Mouse (Mus musculus) cortical plate, adult 2 months (tissue): ENCODE results near the gene Tpmt. TPM values are rescaled to one million over a fixed set of nuclear protein-coding genes. Genes with fewer than 3 reads are reported as not detected.

ENCODE experiments used
- H3K27ac ChIP-seq: fragments of 200-500 bp; 2 replicates; pipeline ENCODE4 v1.5.1; 2012; ENCODE audit warnings: low read length, control low read depth, inconsistent platforms; ENCODE audit not compliant: insufficient read depth
- H3K4me1 ChIP-seq: fragments of 200-500 bp; 2 replicates; pipeline ENCODE4 v1.6.1; 2011; ENCODE audit warnings: low read length; ENCODE audit not compliant: control insufficient read depth, insufficient read depth
- H3K4me3 ChIP-seq: fragments of 200-500 bp; 2 replicates; pipeline ENCODE4 v1.5.1; 2011; ENCODE audit warnings: mild to moderate bottlenecking, low read length, control low read depth; ENCODE audit not compliant: insufficient read depth
- CTCF ChIP-seq: fragments of 200-500 bp; IDR thresholded peaks from 2 replicates; pipeline ENCODE4 v1.5.1; 2011; ENCODE audit warnings: mild to moderate bottlenecking, control low read depth, low read length; ENCODE audit not compliant: insufficient read depth; ENCODE audit errors: extremely low read depth
- POLR2A ChIP-seq: fragments of 200-500 bp; IDR thresholded peaks from 2 replicates; pipeline ENCODE4 v1.6.1; 2011; ENCODE audit warnings: mild to moderate bottlenecking, low read length, control low read depth; ENCODE audit not compliant: insufficient read depth; ENCODE audit errors: extremely low read depth
- polyA plus RNA-seq: library from polyadenylated mRNA; depleted of rRNA; stranded (reverse); fragments of >200 nt; gene quantifications from 2 replicates; pipeline ENCODE4 v1.2.3, GENCODE M21; 2012; rRNA removed

Tpmt gene
- polyA plus RNA-seq, 1 experiment: 13.9 TPM

DNA sequence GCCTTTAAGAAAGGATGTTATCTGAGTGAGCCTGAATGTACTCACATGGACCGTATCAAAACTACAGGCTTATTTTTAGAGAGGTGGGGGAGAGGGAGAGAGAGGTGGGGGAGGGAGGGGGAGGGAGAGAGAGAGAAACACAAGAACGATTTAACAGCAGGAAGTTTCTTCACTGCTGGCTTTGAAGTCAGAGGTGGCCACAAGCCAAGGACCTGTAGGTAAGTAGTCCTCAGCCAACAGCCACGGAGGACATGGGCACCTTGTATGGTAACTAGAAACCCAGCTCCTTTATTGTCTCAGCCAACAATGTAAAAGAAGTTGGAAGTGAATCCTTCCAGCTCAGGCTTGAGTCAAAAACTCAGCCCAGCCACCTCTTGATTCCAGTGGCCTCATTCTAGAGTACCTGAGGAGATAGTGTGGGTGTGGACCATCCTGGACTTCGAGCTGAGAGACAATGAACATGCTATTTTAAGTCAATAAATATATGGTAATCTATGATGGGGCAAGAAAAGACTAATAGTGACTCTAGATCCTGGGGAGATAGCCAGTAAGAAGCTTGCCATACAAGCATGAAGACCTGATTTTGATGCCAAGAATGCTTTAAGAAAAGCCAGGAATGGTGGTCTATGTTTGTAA lies 54.0 kb downstream of the Tpmt start:
- Histone ChIP-seq H3K27ac (no peak overlapping the region), H3K4me1 (no peaks in the 10 kb centered on the region; the same call in 1 of the 2 replicates), H3K4me3 (no peak overlapping the region)
- TF ChIP-seq CTCF (no peak), POLR2A (no peak)

DNA sequence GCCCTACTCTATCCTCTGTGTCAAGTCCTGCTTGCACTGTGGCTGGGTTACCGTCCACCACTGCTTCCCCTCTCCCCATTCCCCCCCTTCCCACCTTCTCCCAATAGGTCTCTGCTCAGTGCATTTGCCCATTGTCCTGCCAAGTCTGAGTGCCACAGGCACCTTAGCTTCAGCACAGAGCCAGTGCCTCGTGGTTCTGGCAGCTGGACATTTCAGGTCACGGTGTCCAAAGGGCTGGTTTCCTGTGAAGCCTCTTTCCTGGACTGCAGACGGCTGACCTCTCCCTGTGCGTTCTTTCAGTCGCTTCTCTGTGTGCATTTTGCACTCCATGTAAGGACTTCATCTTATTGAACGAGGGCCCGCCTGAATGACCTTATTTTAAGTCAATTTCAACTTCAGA lies 56.6 kb downstream of the Tpmt start:
- H3K4me1 ChIP-seq: no peaks in the 10 kb centered on the region; the same call in 1 of the 2 replicates
- TF ChIP-seq POLR2A: no peak
- no peak for TF ChIP-seq CTCF
- H3K27ac ChIP-seq: no peak overlapping the region
- H3K4me3 ChIP-seq: no peak overlapping the region

- TF ChIP-seq CTCF (no peak), POLR2A (no peak)
- H3K27ac ChIP-seq: no peak overlapping the region
- no peaks in the 10 kb centered on the region; the same call in 1 of the 2 replicates for H3K4me1 ChIP-seq
- H3K4me3 ChIP-seq: no peak overlapping the region
Observed at GRCm38 (mm10) chr13:46986208-46986607, 58.3 kb downstream of the Tpmt start.

- H3K4me3 ChIP-seq: no peak overlapping the region
- H3K4me1 ChIP-seq: peaks cover 2% of the 10 kb centered on the region; the same call in 1 of the 2 replicates
- TF ChIP-seq POLR2A: no peak
- no peak for TF ChIP-seq CTCF
- H3K27ac ChIP-seq: no peak overlapping the region
Observed at GRCm38 (mm10) chr13:46983878-46984277, 60.7 kb downstream of the Tpmt start.

- no peak for TF ChIP-seq CTCF
- TF ChIP-seq POLR2A: no peak
- H3K4me1 ChIP-seq: peaks cover 2% of the 10 kb centered on the region; the same call in 1 of the 2 replicates
Observed at GRCm38 (mm10) chr13:46979836-46980490, 64.6 kb downstream of the Tpmt start.

GRCm38 (mm10) chr13:46976532-46976931 lies 68.0 kb downstream of the Tpmt start:
- Histone ChIP-seq H3K4me3 (no peak overlapping the region), H3K4me1 (peaks cover 2% of the 10 kb centered on the region; the same call in 1 of the 2 replicates), H3K27ac (no peak overlapping the region)
- TF ChIP-seq CTCF (0 out of 2 replicates have a peak, but pooled peaks have one; percentile 10), POLR2A (no peak)

More at GRCm38 (mm10) chr13:46979836-46980490, 64.6 kb downstream of the Tpmt start:
- Histone ChIP-seq H3K27ac (no peak overlapping the region; the same call in 1 of the 2 replicates), H3K4me3 (no peak overlapping the region)

- H3K27ac ChIP-seq: no peak overlapping the region
- H3K4me1 ChIP-seq: peaks cover 2% of the 10 kb centered on the region; the same call in 1 of the 2 replicates
- no peak for TF ChIP-seq CTCF
- no peak for TF ChIP-seq POLR2A
- no peak overlapping the region for H3K4me3 ChIP-seq
Observed at GRCm38 (mm10) chr13:46975930-46976329, 68.6 kb downstream of the Tpmt start.

DNA sequence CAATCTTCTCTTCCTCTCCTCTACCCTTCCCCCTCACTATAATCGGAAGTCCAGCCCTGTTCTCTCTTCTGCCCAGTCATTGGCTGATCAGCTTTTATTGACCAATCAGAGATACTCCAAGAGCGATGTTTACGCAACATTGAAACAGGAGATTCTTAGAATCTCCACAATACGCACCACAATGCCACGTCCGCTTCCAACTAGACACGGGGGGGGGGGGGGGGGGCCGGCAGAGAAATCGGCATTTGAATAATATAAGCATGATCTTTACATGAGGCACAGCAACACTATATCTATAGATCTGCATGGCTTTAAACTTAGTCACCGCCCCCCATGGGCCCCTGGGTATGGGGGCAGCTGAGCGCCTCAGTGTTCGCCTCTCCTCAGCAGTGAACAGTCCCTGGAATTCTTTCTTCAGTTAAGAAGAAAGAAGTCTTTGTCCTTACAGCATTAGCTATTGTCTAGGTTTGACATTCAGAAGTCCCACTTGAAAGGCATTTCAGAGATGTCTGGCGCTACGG lies 69.4 kb downstream of the Tpmt start:
- TF ChIP-seq POLR2A (no peak), CTCF (no peak)
- Histone ChIP-seq H3K4me1 (peaks cover under 1% of the 10 kb centered on the region; the same call in 1 of the 2 replicates), H3K4me3 (no peak overlapping the region), H3K27ac (no peak overlapping the region)

Other genes with a start within 250 kb of the Tpmt start
- 16.0 TPM in 2 replicates for gene Kif13a, start 114.9 kb downstream of the Tpmt start, polyA plus RNA-seq
- 12.0 and 13.2 TPM in 2 replicates for gene Nhlrc1, start 29.9 kb downstream of the Tpmt start, polyA plus RNA-seq
- gene Kdm1b, start 1.2 kb downstream of the Tpmt start, polyA plus RNA-seq: 6.4 and 7.1 TPM in 2 replicates
- 41.4 and 46.1 TPM in 2 replicates for gene Dek, start 61.5 kb upstream of the Tpmt start, polyA plus RNA-seq
- gene Rnf144b, start 77.9 kb upstream of the Tpmt start, polyA plus RNA-seq: 15.1 and 16.2 TPM in 2 replicates